Mouse (Mus musculus): Measurements from ENCODE around the gene Esp4.
"Not testable (repeated sequence)": the region's sequence is repeated elsewhere in the genome, so short reads cannot be mapped to it uniquely, and the experiment has no call there.

Esp4 gene

DNA sequence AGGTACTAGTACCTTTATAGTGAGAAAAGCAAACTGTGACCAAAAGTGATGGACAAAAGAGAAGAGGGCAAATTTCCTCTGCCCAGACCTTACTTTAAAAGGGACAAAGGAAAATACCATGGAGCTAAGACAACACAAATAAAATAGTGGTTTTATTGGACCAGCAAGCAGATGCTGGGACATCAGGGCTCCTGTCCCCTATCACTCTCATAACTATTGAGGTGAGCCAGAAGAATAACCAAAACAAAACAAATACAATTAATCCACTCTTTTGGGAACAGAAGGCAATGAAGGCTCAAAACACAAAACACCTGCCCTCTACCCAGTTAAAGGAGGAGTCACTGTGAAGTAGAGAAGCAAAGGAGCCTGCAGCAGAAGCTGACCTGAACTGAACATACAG lies at the start of gene Esp4:
Gene Esp4 (plus strand): TSS at position 301 of the 400 bp plus-strand sequence.
- no peak for DNase-seq (ENCODE audit: low spot score in 2 of 2)

DNA sequence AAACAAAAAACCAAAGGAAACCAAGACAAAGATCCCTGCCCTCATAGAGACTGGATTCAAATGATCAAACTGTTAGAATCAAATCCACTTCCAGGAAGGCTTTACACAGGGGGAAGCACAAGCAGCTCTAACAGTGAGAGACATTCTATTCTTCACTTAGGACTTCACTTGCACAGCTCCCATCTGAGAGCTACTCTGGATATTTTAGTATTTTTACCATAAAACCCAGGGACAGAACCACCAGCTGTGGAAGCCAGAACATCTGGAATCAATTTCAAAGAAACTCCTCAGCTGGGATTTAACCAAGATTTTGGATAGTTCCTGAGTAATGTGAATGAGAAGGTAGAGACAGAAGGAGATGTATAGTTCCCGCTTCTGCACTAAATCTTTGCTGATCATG lies 44.9 kb upstream of the Esp4 start:
- DNase-seq (ENCODE audit: low spot score in 2 of 2) = no peak

DNA sequence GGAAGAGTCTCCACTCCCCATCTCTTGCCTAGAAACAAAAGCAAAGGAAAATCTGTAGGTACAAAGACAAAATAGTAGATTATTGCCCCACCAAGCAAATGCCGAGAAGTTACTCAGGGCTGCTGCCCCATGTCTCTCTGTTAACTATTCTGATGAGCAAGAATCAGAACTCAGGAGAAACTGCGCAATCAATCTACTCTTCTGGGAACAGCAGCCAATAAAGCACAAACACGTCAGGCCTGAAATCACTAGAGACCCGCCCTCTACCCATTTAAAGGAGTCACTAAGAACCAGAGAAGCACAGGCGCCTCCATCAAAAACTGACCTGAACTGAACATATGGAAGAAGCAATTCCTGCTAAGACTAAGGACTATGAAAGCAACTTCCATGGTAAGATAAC lies 37.2 kb upstream of the Esp4 start, which contains the start of gene Esp6:
Gene Esp6 (plus strand): TSS at position 301 of the 400 bp plus-strand sequence.
- DNase-seq (ENCODE audit: low spot score in 2 of 2) = no peak

DNA sequence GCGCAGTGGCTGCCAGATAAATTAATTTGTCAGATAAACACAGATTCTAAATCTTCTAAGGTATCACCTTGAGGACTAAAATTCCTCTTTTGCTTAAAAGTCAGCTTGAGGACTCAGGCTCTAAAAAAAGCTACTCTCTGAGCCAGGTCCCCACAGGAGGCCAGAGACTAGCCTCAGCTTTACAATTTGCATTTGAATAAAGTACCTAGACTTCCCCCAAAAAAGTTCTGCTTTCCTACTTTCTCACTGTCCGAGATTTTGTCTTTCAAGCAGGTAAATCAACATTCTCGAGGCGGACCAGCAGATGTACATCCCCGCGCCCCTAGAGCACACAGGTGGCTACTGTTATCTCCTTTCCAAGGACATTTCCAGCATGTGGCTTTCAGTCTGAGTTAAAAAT lies 14.5 kb upstream of the Esp4 start:
- DNase-seq (ENCODE audit: low spot score in 2 of 2) = not testable (repeated sequence)

DNA sequence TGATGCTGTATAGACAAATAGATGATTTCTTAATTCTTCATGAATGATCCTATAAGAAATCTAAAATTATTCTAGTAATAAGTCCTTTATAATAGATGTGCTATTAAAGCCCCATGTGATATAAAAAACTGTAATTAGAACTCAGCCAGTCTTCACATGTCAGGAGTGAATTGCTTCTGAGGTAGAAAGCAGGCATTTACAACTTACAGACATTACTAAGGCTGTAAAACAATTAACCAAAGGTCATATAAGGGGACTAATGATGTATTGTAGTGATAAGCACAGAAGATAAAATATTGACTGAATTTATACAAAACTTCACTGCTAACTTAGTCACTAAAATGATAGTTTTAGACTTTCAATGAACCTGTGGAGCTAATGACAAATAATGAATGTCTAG lies 7.1 kb upstream of the Esp4 start:
- no peak for DNase-seq (ENCODE audit: low spot score in 2 of 2)

DNA sequence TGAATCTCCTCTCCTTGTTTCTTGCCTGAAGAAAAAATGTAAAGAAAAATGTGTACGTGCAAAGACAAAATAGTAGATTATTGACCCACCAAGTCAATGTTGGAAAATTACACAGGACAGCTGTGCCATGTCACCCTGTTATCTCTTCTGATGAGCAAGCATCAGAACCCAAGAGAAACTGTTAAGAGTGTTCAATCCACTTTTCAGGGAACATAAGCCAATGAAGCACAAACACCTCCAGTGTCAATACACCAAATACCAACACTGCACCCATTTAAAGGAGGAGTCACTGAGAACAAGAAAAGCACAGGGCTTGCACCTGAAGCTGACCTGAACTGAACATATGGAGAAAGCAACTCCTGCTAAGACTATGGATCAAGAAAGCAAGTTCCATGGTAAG lies 33.4 kb downstream of the Esp4 start, which contains the start of gene Esp3:
Gene Esp3 (plus strand): TSS at position 301 of the 400 bp plus-strand sequence.
- DNase-seq (ENCODE audit: low spot score in 2 of 2) = not testable (repeated sequence)
